Mouse (Mus musculus): Measurements from ENCODE around the gene Taf12.

GRCm38 (mm10) chr4:132315711-132316110 is 41.5 kb downstream of the Taf12 start:
- TF ChIP-seq POLR2A (IDR thresholded peaks at IDR 0.05; ENCODE audit: insufficient read depth, low read depth, low read length) (no peak), CTCF (IDR thresholded peaks at IDR 0.05; ENCODE audit: insufficient read depth, low read depth, low read length) (no peak)
